Mouse (Mus musculus) forebrain, embryonic 14.5 days (tissue): Measurements from ENCODE around the gene Lsm12. TPM values are rescaled to one million over a fixed set of nuclear protein-coding genes. Genes with fewer than 3 reads are reported as not detected.
"Not testable (repeated sequence)": the region's sequence is repeated elsewhere in the genome, so short reads cannot be mapped to it uniquely, and the experiment has no call there.

Experiments used
- ATAC-seq: fragments of 200-750 bp; cut with Nextera tagmentation; 2 replicates; pipeline ENCODE4 v1.8.0; 2017; ENCODE audit warnings: mild to moderate bottlenecking, moderate library complexity
- DNase-seq: peaks from one replicate; pipeline ENCODE4 v3.0.0-alpha.2; 2015; ENCODE audit warnings: low spot score
- H3K27ac ChIP-seq: fragments of 300-500 bp; sonication (generic); 2 replicates; pipeline ENCODE4 v1.5.1; 2014; ENCODE audit warnings: low read depth, mild to moderate bottlenecking, control low read depth, low read length, moderate library complexity
- H3K27me3 ChIP-seq: fragments of 300-500 bp; sonication (generic); replicated peaks from 2 replicates; pipeline ENCODE4 v1.6.1; 2014; ENCODE audit warnings: low read length, control low read depth, mixed read lengths; ENCODE audit not compliant: control insufficient read depth, insufficient read depth
- H3K36me3 ChIP-seq: fragments of 300-500 bp; sonication (generic); 2 replicates; pipeline ENCODE4 v1.6.1; 2014; ENCODE audit warnings: low read length, control low read depth; ENCODE audit not compliant: control insufficient read depth, insufficient read depth
- H3K4me1 ChIP-seq: fragments of 300-500 bp; sonication (generic); 2 replicates; pipeline ENCODE4 v1.6.1; 2014; ENCODE audit warnings: antibody characterized with exemption, low read length, control low read depth; ENCODE audit not compliant: control insufficient read depth, insufficient read depth
- H3K4me2 ChIP-seq: fragments of 300-500 bp; sonication (generic); 2 replicates; pipeline ENCODE4 v1.6.1; 2014; ENCODE audit warnings: mild to moderate bottlenecking, control low read depth, low read length
- H3K4me3 ChIP-seq: fragments of 300-500 bp; sonication (generic); 2 replicates; pipeline ENCODE4 v1.5.1; 2014; ENCODE audit warnings: low read depth, low read length, control low read depth
- H3K9ac ChIP-seq: fragments of 300-500 bp; sonication (generic); 2 replicates; pipeline ENCODE4 v1.6.1; 2014; ENCODE audit warnings: mild to moderate bottlenecking, low read length, control low read depth, moderate library complexity
- H3K9me3 ChIP-seq: fragments of 300-500 bp; sonication (generic); replicated peaks from 2 replicates; pipeline ENCODE4 v1.6.1; 2016; ENCODE audit warnings: low read length, control low read depth, mixed read lengths; ENCODE audit not compliant: control insufficient read depth
- WGBS: fragments of 180-500 bp; shearing (Covaris S2); extraction: QIAGEN DNeasy Blood & Tissue Kit; methylation state at CpG from one replicate; pipeline ENCODE4 v1.1.7; 2014; 5-methylcytosine and 5-hydroxymethylcytosine counted together
- polyA plus RNA-seq: library from polyadenylated mRNA; unstranded; fragments of >200 nt; fragmentation: Nextera tagmentation; extraction: Ambion mirVana; gene quantifications from 2 replicates; pipeline ENCODE4 v1.2.1, GENCODE M21; 2014

The Lsm12 gene
- polyA plus RNA-seq, 1 experiment from 2014 or later: 93.7 TPM

GRCm38 (mm10) chr11:102179836-102180235 is 5.3 kb downstream of the Lsm12 start:
- Histone ChIP-seq H3K27ac (no peak overlapping the region), H3K27me3 (no peaks in the 10 kb centered on the region), H3K4me2 (no peak overlapping the region), H3K9me3 (no peaks in the 10 kb centered on the region), H3K36me3 (peaks cover 63% of the 10 kb centered on the region), H3K4me1 (peaks cover 8% of the 10 kb centered on the region), H3K4me3 (no peak overlapping the region), H3K9ac (no peak overlapping the region)
- ATAC-seq: no peak
- no peak for DNase-seq

GRCm38 (mm10) chr11:102168689-102169088 is 16.4 kb downstream of the Lsm12 start:
- 89% methylated on average over 5 of the region's 5 CpGs for WGBS
- peaks cover 59% of the 10 kb centered on the region for H3K36me3 ChIP-seq
- no peak overlapping the region for H3K9ac ChIP-seq

GRCm38 (mm10) chr11:102167539-102167938 is 17.6 kb downstream of the Lsm12 start:
- WGBS: 88% methylated on average over 5 of the region's 5 CpGs
- no peak overlapping the region for H3K4me2 ChIP-seq
- H3K4me1 ChIP-seq: no peaks in the 10 kb centered on the region
- no peak overlapping the region for H3K4me3 ChIP-seq
- H3K36me3 ChIP-seq: peaks cover 67% of the 10 kb centered on the region
- no peak overlapping the region for H3K9ac ChIP-seq
- H3K27me3 ChIP-seq: no peaks in the 10 kb centered on the region
- ATAC-seq (no peak), DNase-seq (no peak)
- H3K27ac ChIP-seq: no peak overlapping the region
- no peaks in the 10 kb centered on the region for H3K9me3 ChIP-seq

More at GRCm38 (mm10) chr11:102168689-102169088, 16.4 kb downstream of the Lsm12 start:
- DNase-seq (no peak), ATAC-seq (no peak)
- Histone ChIP-seq H3K27me3 (no peaks in the 10 kb centered on the region), H3K9me3 (no peaks in the 10 kb centered on the region), H3K4me2 (no peak overlapping the region), H3K27ac (no peak overlapping the region), H3K4me3 (no peak overlapping the region), H3K4me1 (no peaks in the 10 kb centered on the region)

- Histone ChIP-seq H3K9ac (no peak overlapping the region), H3K36me3 (peaks cover 72% of the 10 kb centered on the region), H3K9me3 (no peaks in the 10 kb centered on the region), H3K4me1 (no peaks in the 10 kb centered on the region), H3K27ac (no peak overlapping the region), H3K4me3 (no peak overlapping the region), H3K27me3 (no peaks in the 10 kb centered on the region), H3K4me2 (no peak overlapping the region)
- WGBS: 69% methylated on average over 6 of the region's 6 CpGs
- no peak; the same call in 1 of the 2 replicates for ATAC-seq
- DNase-seq: peak; percentile 52
These were observed 18.9 kb downstream of the Lsm12 start for GRCm38 (mm10) chr11:102165971-102166722.

- no peak overlapping the region for H3K27ac ChIP-seq
- no peak overlapping the region for H3K9ac ChIP-seq
- no peaks in the 10 kb centered on the region for H3K9me3 ChIP-seq
- 78% methylated on average over 5 of the region's 5 CpGs for whole genome bisulfite sequencing
- no peaks in the 10 kb centered on the region for H3K27me3 ChIP-seq
- peaks cover 33% of the 10 kb centered on the region for H3K36me3 ChIP-seq
- no peak overlapping the region for H3K4me3 ChIP-seq
- no peak overlapping the region for H3K4me2 ChIP-seq
- ATAC-seq (no peak), DNase-seq (no peak)
- peaks cover 6% of the 10 kb centered on the region for H3K4me1 ChIP-seq
These were observed 25.3 kb downstream of the Lsm12 start for GRCm38 (mm10) chr11:102159781-102160180.

- H3K9ac ChIP-seq, H3K9me3 ChIP-seq, H3K4me3 ChIP-seq, H3K27me3 ChIP-seq, H3K27ac ChIP-seq, H3K4me1 ChIP-seq, ATAC-seq, DNase-seq, H3K4me2 ChIP-seq: not testable (repeated sequence)
- whole genome bisulfite sequencing: 86% methylated on average over 2 of the region's 2 CpGs
- peaks cover 26% of the 10 kb centered on the region for H3K36me3 ChIP-seq
These were observed 27.1 kb downstream of the Lsm12 start for GRCm38 (mm10) chr11:102158024-102158423.

- WGBS: 12% methylated on average over 1 of the region's 1 CpGs
- ATAC-seq: peak; percentile 47
- H3K4me3 ChIP-seq: no peak overlapping the region
These were observed 28.4 kb downstream of the Lsm12 start for GRCm38 (mm10) chr11:102156786-102157089.

GRCm38 (mm10) chr11:102156039-102156785 is 28.9 kb downstream of the Lsm12 start, which contains the start of gene Tmem101:
Gene Tmem101 (minus strand): TSS chr11:102156404.
- peak within 1 kb of the TSS; percentile 72 for H3K4me3 ChIP-seq
- H3K27ac ChIP-seq: peak within 1 kb of the TSS; percentile 62
- H3K27me3 ChIP-seq: no peaks in the 10 kb centered on the region
- peak within 1 kb of the TSS; percentile 78 for H3K9ac ChIP-seq
- WGBS: under 1% methylated on average over 37 of the region's 37 CpGs
- H3K9me3 ChIP-seq: no peaks in the 10 kb centered on the region
- peaks cover 6% of the 10 kb centered on the region for H3K4me1 ChIP-seq
- DNase-seq (peak; percentile 96), ATAC-seq (peak; percentile 93)
- peaks cover 23% of the 10 kb centered on the region for H3K36me3 ChIP-seq
- H3K4me2 ChIP-seq: peak within 1 kb of the TSS; percentile 89

More at GRCm38 (mm10) chr11:102156786-102157089, 28.4 kb downstream of the Lsm12 start:
- Histone ChIP-seq H3K27me3 (no peaks in the 10 kb centered on the region), H3K4me2 (no peak overlapping the region), H3K9me3 (no peaks in the 10 kb centered on the region), H3K9ac (no peak overlapping the region), H3K27ac (no peak overlapping the region), H3K4me1 (peaks cover 6% of the 10 kb centered on the region), H3K36me3 (peaks cover 23% of the 10 kb centered on the region)
- no peak for DNase-seq
